Mouse (Mus musculus) liver, embryonic 14.5 days (tissue): ENCODE results near the gene Plcz1.

Experiments used
- CTCF ChIP-seq: IDR thresholded peaks from 2 replicates; pipeline ENCODE4 v1.5.1; 2016; ENCODE audit warnings: antibody characterized with exemption, low read depth, control low read depth
- EP300 ChIP-seq: IDR thresholded peaks from 2 replicates; pipeline ENCODE4 v1.6.1; 2016; ENCODE audit warnings: antibody characterized with exemption, low read depth

- TF ChIP-seq CTCF = no peak
- no peak for TF ChIP-seq EP300
Measured at GRCm38 (mm10) chr6:139964895-139965294, 76.4 kb downstream of the Plcz1 start.
